Mouse (Mus musculus): ENCODE measurements around the gene Tmem274. TPM values are rescaled to one million over a fixed set of nuclear protein-coding genes. Genes with fewer than 3 reads are reported as not detected.
"Not testable (repeated sequence)": the region's sequence is repeated elsewhere in the genome, so short reads cannot be mapped to it uniquely, and the experiment has no call there.

Tmem274 gene
- not detected in 2 replicates for polyA plus RNA-seq (2014; fragmentation: Nextera tagmentation; extraction: Ambion mirVana)

DNA sequence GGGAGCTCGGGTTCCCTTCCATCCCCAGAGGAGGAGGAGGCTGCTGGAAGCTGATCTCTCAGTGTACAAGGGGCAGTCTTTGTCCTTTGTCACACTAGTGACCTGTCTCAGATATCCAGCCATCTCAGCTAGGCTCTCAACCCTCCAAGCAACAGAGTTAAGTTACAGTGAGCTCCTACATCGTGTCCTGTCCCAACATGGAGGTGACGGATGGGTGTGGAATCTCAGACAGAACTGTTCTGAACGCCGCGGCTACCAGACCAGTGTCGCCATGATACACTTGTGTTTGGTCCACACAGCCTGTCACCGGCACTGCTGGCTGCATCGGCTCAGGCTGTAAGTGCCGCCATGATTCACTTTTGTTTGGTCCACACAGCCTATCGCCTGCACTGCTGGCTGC is at the start of gene Tmem274:
TSS of gene Tmem274 (plus strand) at position 301 of the 400 bp plus-strand sequence.
- ATAC-seq (replicated peaks; ENCODE audit: insufficient number of reproducible peaks, low FRiP score, low TSS enrichment, low read depth), result no peak
- no peak for DNase-seq (ENCODE audit: low spot score)
- Histone ChIP-seq H3K4me3 (ENCODE audit: low read depth, low read length) (no peak within 1 kb of the TSS), H3K27ac (replicated peaks; ENCODE audit: low read depth, low read length) (no peak within 1 kb of the TSS), H3K36me3 (replicated peaks; ENCODE audit: control insufficient read depth, insufficient read depth, low read depth, low read length) (no peaks in the 10 kb centered on the region), H3K27me3 (ENCODE audit: control insufficient read depth, insufficient read depth, low read length) (no peaks in the 10 kb centered on the region), H3K9me3 (replicated peaks; ENCODE audit: control insufficient read depth, low read length) (no peaks in the 10 kb centered on the region), H3K4me2 (ENCODE audit: low read depth, low read length) (no peak within 1 kb of the TSS), H3K4me1 (ENCODE audit: control insufficient read depth, insufficient read depth, low read length) (no peaks in the 10 kb centered on the region), H3K9ac (replicated peaks; ENCODE audit: low read length) (no peak within 1 kb of the TSS)
- 76% methylated on average over 11 of the region's 11 CpGs for WGBS

GRCm38 (mm10) chr4:149429592-149429991 is 47.6 kb upstream of the Tmem274 start:
- no peak overlapping the region for H3K27ac ChIP-seq (replicated peaks; ENCODE audit: low read depth, low read length)

DNA sequence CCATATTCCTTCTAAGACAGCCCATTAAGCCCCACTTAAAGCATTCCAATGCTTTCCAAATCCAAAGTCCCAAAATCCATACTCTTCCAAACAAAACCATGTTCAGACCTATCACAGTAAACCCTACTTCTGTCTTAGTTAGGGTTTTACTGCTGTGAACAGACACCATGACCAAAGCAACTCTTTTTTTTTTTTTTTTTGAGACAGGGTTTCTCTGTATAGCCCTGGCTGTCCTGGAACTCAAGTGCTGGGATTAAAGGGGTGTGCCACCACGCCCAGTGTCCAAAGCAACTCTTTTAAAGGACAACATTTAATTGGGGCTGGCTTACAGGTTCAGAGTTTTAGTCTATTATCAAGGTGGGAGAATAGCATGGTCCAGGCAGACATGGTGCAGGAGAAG is 45.3 kb upstream of the Tmem274 start:
- DNase-seq (ENCODE audit: low spot score); H3K4me1 ChIP-seq (ENCODE audit: control insufficient read depth, insufficient read depth, low read length); H3K4me3 ChIP-seq (ENCODE audit: low read depth, low read length); H3K9ac ChIP-seq (replicated peaks; ENCODE audit: low read length); H3K4me2 ChIP-seq (ENCODE audit: low read depth, low read length); H3K9me3 ChIP-seq (replicated peaks; ENCODE audit: control insufficient read depth, low read length); H3K27ac ChIP-seq (replicated peaks; ENCODE audit: low read depth, low read length); H3K27me3 ChIP-seq (ENCODE audit: control insufficient read depth, insufficient read depth, low read length); ATAC-seq (replicated peaks; ENCODE audit: insufficient number of reproducible peaks, low FRiP score, low TSS enrichment, low read depth); H3K36me3 ChIP-seq (replicated peaks; ENCODE audit: control insufficient read depth, insufficient read depth, low read depth, low read length): not testable (repeated sequence)
- 72% methylated on average over 1 of the region's 1 CpGs for WGBS

More at GRCm38 (mm10) chr4:149429592-149429991, 47.6 kb upstream of the Tmem274 start:
- 85% methylated on average over 5 of the region's 5 CpGs for WGBS
- no peak overlapping the region for H3K4me2 ChIP-seq (ENCODE audit: low read depth, low read length)
- no peak overlapping the region for H3K9ac ChIP-seq (replicated peaks; ENCODE audit: low read length)
- no peaks in the 10 kb centered on the region for H3K36me3 ChIP-seq (replicated peaks; ENCODE audit: control insufficient read depth, insufficient read depth, low read depth, low read length)
- no peaks in the 10 kb centered on the region for H3K27me3 ChIP-seq (ENCODE audit: control insufficient read depth, insufficient read depth, low read length)
- H3K9me3 ChIP-seq (replicated peaks; ENCODE audit: control insufficient read depth, low read length), result no peaks in the 10 kb centered on the region
- no peak for ATAC-seq (replicated peaks; ENCODE audit: insufficient number of reproducible peaks, low FRiP score, low TSS enrichment, low read depth)
- DNase-seq (ENCODE audit: low spot score), result no peak
- H3K4me1 ChIP-seq (ENCODE audit: control insufficient read depth, insufficient read depth, low read length), result no peaks in the 10 kb centered on the region
- H3K4me3 ChIP-seq (ENCODE audit: low read depth, low read length), result no peak overlapping the region

DNA sequence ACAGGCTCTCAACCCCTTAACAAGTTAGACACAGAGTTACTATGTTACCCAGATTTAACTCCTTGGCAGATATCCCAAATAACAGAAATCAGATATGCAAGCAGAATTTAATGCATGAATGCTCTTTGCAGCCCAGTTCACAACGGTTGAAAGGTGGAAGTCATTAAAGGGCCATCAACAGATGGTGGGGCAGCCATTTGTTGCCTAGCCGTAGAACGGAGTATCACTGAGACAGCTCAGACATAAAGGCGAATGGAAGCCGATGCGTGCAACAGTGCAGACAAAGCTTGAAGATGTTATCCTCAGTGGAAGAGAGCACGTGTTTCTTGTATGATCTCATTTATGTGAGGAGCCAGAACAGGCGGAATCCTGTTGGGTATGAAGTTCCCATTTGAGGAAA is 36.6 kb upstream of the Tmem274 start:
- H3K9me3 ChIP-seq (replicated peaks; ENCODE audit: control insufficient read depth, low read length), result no peaks in the 10 kb centered on the region
- H3K4me1 ChIP-seq (ENCODE audit: control insufficient read depth, insufficient read depth, low read length), result no peaks in the 10 kb centered on the region; the same call in 1 of the 2 replicates
- no peak overlapping the region for H3K4me2 ChIP-seq (ENCODE audit: low read depth, low read length)
- no peak overlapping the region for H3K4me3 ChIP-seq (ENCODE audit: low read depth, low read length)
- ATAC-seq (replicated peaks; ENCODE audit: insufficient number of reproducible peaks, low FRiP score, low TSS enrichment, low read depth), result no peak
- no peaks in the 10 kb centered on the region for H3K27me3 ChIP-seq (ENCODE audit: control insufficient read depth, insufficient read depth, low read length)
- H3K9ac ChIP-seq (replicated peaks; ENCODE audit: low read length), result no peak overlapping the region
- no peaks in the 10 kb centered on the region for H3K36me3 ChIP-seq (replicated peaks; ENCODE audit: control insufficient read depth, insufficient read depth, low read depth, low read length)
- no peak overlapping the region for H3K27ac ChIP-seq (replicated peaks; ENCODE audit: low read depth, low read length)
- 68% methylated on average over 8 of the region's 8 CpGs for WGBS
- DNase-seq (ENCODE audit: low spot score), result no peak

- H3K4me1 ChIP-seq (ENCODE audit: control insufficient read depth, insufficient read depth, low read length), result no peaks in the 10 kb centered on the region; the same call in 1 of the 2 replicates
- H3K36me3 ChIP-seq (replicated peaks; ENCODE audit: control insufficient read depth, insufficient read depth, low read depth, low read length), result no peaks in the 10 kb centered on the region
- no peaks in the 10 kb centered on the region for H3K27me3 ChIP-seq (ENCODE audit: control insufficient read depth, insufficient read depth, low read length)
- H3K9ac ChIP-seq (replicated peaks; ENCODE audit: low read length), result no peak overlapping the region
- no peak overlapping the region for H3K4me3 ChIP-seq (ENCODE audit: low read depth, low read length)
- no peak overlapping the region for H3K4me2 ChIP-seq (ENCODE audit: low read depth, low read length)
- no peaks in the 10 kb centered on the region for H3K9me3 ChIP-seq (replicated peaks; ENCODE audit: control insufficient read depth, low read length)
- WGBS, result 55% methylated on average over 3 of the region's 3 CpGs
- no peak overlapping the region for H3K27ac ChIP-seq (replicated peaks; ENCODE audit: low read depth, low read length)
- ATAC-seq (replicated peaks; ENCODE audit: insufficient number of reproducible peaks, low FRiP score, low TSS enrichment, low read depth), result no peak
- no peak for DNase-seq (ENCODE audit: low spot score)
Observed at GRCm38 (mm10) chr4:149442436-149442835, 34.7 kb upstream of the Tmem274 start.

GRCm38 (mm10) chr4:149444465-149444864 is 32.7 kb upstream of the Tmem274 start:
- WGBS, result 51% methylated on average over 1 of the region's 1 CpGs
- Histone ChIP-seq H3K4me1 (ENCODE audit: control insufficient read depth, insufficient read depth, low read length) (no peaks in the 10 kb centered on the region; the same call in 1 of the 2 replicates), H3K36me3 (replicated peaks; ENCODE audit: control insufficient read depth, insufficient read depth, low read depth, low read length) (no peaks in the 10 kb centered on the region), H3K27ac (replicated peaks; ENCODE audit: low read depth, low read length) (no peak overlapping the region), H3K9me3 (replicated peaks; ENCODE audit: control insufficient read depth, low read length) (no peaks in the 10 kb centered on the region), H3K27me3 (ENCODE audit: control insufficient read depth, insufficient read depth, low read length) (no peaks in the 10 kb centered on the region), H3K9ac (replicated peaks; ENCODE audit: low read length) (peak overlapping the region; percentile 80; the same call in 1 of the 2 replicates), H3K4me2 (ENCODE audit: low read depth, low read length) (no peak overlapping the region), H3K4me3 (ENCODE audit: low read depth, low read length) (no peak overlapping the region)
- ATAC-seq (replicated peaks; ENCODE audit: insufficient number of reproducible peaks, low FRiP score, low TSS enrichment, low read depth), result no peak
- DNase-seq (ENCODE audit: low spot score), result no peak

- Histone ChIP-seq H3K27ac (replicated peaks; ENCODE audit: low read depth, low read length) (peak overlapping the region; percentile 87), H3K4me2 (ENCODE audit: low read depth, low read length) (peak overlapping the region; percentile 53), H3K9me3 (replicated peaks; ENCODE audit: control insufficient read depth, low read length) (no peaks in the 10 kb centered on the region), H3K27me3 (ENCODE audit: control insufficient read depth, insufficient read depth, low read length) (no peaks in the 10 kb centered on the region), H3K9ac (replicated peaks; ENCODE audit: low read length) (peak overlapping the region; percentile 80), H3K4me1 (ENCODE audit: control insufficient read depth, insufficient read depth, low read length) (no peaks in the 10 kb centered on the region; the same call in 1 of the 2 replicates), H3K36me3 (replicated peaks; ENCODE audit: control insufficient read depth, insufficient read depth, low read depth, low read length) (no peaks in the 10 kb centered on the region), H3K4me3 (ENCODE audit: low read depth, low read length) (peak overlapping the region; percentile 22)
- under 1% methylated on average over 36 of the region's 36 CpGs for WGBS
- DNase-seq (ENCODE audit: low spot score) (peak; percentile 98), ATAC-seq (replicated peaks; ENCODE audit: insufficient number of reproducible peaks, low FRiP score, low TSS enrichment, low read depth) (peak; percentile 97)
Observed at GRCm38 (mm10) chr4:149444964-149445701, 32.0 kb upstream of the Tmem274 start.

GRCm38 (mm10) chr4:149445868-149446267 is 31.3 kb upstream of the Tmem274 start:
- H3K36me3 ChIP-seq (replicated peaks; ENCODE audit: control insufficient read depth, insufficient read depth, low read depth, low read length), result no peaks in the 10 kb centered on the region
- 2% methylated on average over 11 of the region's 11 CpGs for WGBS
- peak; percentile 86 for DNase-seq (ENCODE audit: low spot score)
- peak overlapping the region; percentile 80; the same call in 1 of the 2 replicates for H3K9ac ChIP-seq (replicated peaks; ENCODE audit: low read length)
- peak overlapping the region; percentile 87 for H3K27ac ChIP-seq (replicated peaks; ENCODE audit: low read depth, low read length)
- peak overlapping the region; percentile 22; the same call in 1 of the 2 replicates for H3K4me3 ChIP-seq (ENCODE audit: low read depth, low read length)
- H3K4me1 ChIP-seq (ENCODE audit: control insufficient read depth, insufficient read depth, low read length), result no peaks in the 10 kb centered on the region; the same call in 1 of the 2 replicates
- no peaks in the 10 kb centered on the region for H3K9me3 ChIP-seq (replicated peaks; ENCODE audit: control insufficient read depth, low read length)
- peak; percentile 46 for ATAC-seq (replicated peaks; ENCODE audit: insufficient number of reproducible peaks, low FRiP score, low TSS enrichment, low read depth)
- H3K4me2 ChIP-seq (ENCODE audit: low read depth, low read length), result peak overlapping the region; percentile 53
- H3K27me3 ChIP-seq (ENCODE audit: control insufficient read depth, insufficient read depth, low read length), result no peaks in the 10 kb centered on the region

Data from embryonic facial prominence, embryonic 11.5 days (tissue).